Mouse (Mus musculus) forebrain, postnatal 0 days (tissue): Measurements from ENCODE around the gene Rnf224. TPM values are rescaled to one million over a fixed set of nuclear protein-coding genes. Genes with fewer than 3 reads are reported as not detected.

Source experiments
- ATAC-seq: fragments of 200-750 bp; cut with Nextera tagmentation; 2 replicates; pipeline ENCODE4 v1.8.0; 2017; ENCODE audit warnings: mild to moderate bottlenecking, moderate library complexity
- DNase-seq: peaks from one replicate; pipeline ENCODE4 v3.0.0-alpha.2; 2015
- H3K27ac ChIP-seq: fragments of 300-500 bp; sonication (generic); 2 replicates; pipeline ENCODE4 v1.5.1; 2014; ENCODE audit warnings: low read depth, mild to moderate bottlenecking, antibody characterized with exemption, low read length, moderate library complexity, mixed read lengths
- H3K27me3 ChIP-seq: fragments of 300-500 bp; sonication (generic); 2 replicates; pipeline ENCODE4 v1.6.1; 2014; ENCODE audit warnings: mild to moderate bottlenecking, low read length, mixed read lengths; ENCODE audit not compliant: insufficient read depth
- H3K36me3 ChIP-seq: fragments of 300-500 bp; sonication (generic); 2 replicates; pipeline ENCODE4 v1.6.1; 2014; ENCODE audit warnings: mild to moderate bottlenecking, moderate library complexity; ENCODE audit not compliant: insufficient read depth
- H3K4me1 ChIP-seq: fragments of 300-500 bp; sonication (generic); 2 replicates; pipeline ENCODE4 v1.6.1; 2014; ENCODE audit warnings: antibody characterized with exemption; ENCODE audit not compliant: insufficient read depth
- H3K4me2 ChIP-seq: fragments of 300-500 bp; sonication (generic); 2 replicates; pipeline ENCODE4 v1.6.1; 2014; ENCODE audit warnings: low read depth, mild to moderate bottlenecking, moderate library complexity
- H3K4me3 ChIP-seq: fragments of 300-500 bp; sonication (generic); 2 replicates; pipeline ENCODE4 v1.5.1; 2014; ENCODE audit warnings: low read depth, low read length, mixed read lengths
- H3K9ac ChIP-seq: fragments of 300-500 bp; sonication (generic); 2 replicates; pipeline ENCODE4 v1.6.1; 2014; ENCODE audit warnings: mild to moderate bottlenecking
- H3K9me3 ChIP-seq: fragments of 300-500 bp; sonication (generic); 2 replicates; pipeline ENCODE4 v1.6.1; 2016; ENCODE audit warnings: low read length
- CTCF ChIP-seq: sonication (generic); IDR thresholded peaks from 2 replicates; pipeline ENCODE4 v1.5.1; 2016; ENCODE audit warnings: antibody characterized with exemption, control low read depth, low read depth
- WGBS: fragments of 180-500 bp; shearing (Covaris S2); extraction: QIAGEN DNeasy Blood & Tissue Kit; methylation state at CpG from one replicate; pipeline ENCODE4 v1.1.7; 2014; 5-methylcytosine and 5-hydroxymethylcytosine counted together
- polyA plus RNA-seq: library from polyadenylated mRNA; unstranded; fragments of >200 nt; fragmentation: Nextera tagmentation; extraction: Ambion mirVana; gene quantifications from 2 replicates; pipeline ENCODE4 v1.2.1, GENCODE M21; 2015
- total RNA-seq: library from RNA; depleted of rRNA; stranded (reverse); fragments of >200 nt; gene quantifications from 2 replicates; pipeline ENCODE4 v1.2.3, GENCODE M21; 2014

Gene Rnf224
- total and polyA plus RNA-seq, 2 experiments from 2014 or later: not detected

GRCm38 (mm10) chr2:25223681-25224491 lies 12.7 kb downstream of the Rnf224 start:
- no peak for TF ChIP-seq CTCF
- peak overlapping the region; percentile 92 for H3K27ac ChIP-seq
- H3K4me2 ChIP-seq: peak overlapping the region; percentile 78
- no peaks in the 10 kb centered on the region for H3K27me3 ChIP-seq
- H3K9me3 ChIP-seq: no peaks in the 10 kb centered on the region
- peak overlapping the region; percentile 88 for H3K4me3 ChIP-seq
- ATAC-seq (peak; percentile 7), DNase-seq (no peak)
- peak overlapping the region; percentile 86 for H3K9ac ChIP-seq
- WGBS: 3% methylated on average over 53 of the region's 53 CpGs
- peaks cover 15% of the 10 kb centered on the region; the same call in 1 of the 2 replicates for H3K4me1 ChIP-seq
- H3K36me3 ChIP-seq: no peaks in the 10 kb centered on the region

- H3K9me3 ChIP-seq: no peaks in the 10 kb centered on the region
- H3K27ac ChIP-seq: no peak overlapping the region
- no peak overlapping the region for H3K4me2 ChIP-seq
- 0 out of 2 replicates have a peak, but pooled peaks cover 11% of the 10 kb centered on the region for H3K4me1 ChIP-seq
- H3K4me3 ChIP-seq: no peak overlapping the region
- H3K9ac ChIP-seq: no peak overlapping the region
- no peak for TF ChIP-seq CTCF
- H3K27me3 ChIP-seq: no peaks in the 10 kb centered on the region
- 73% methylated on average over 5 of the region's 5 CpGs for WGBS
- DNase-seq: no peak
- ATAC-seq: no peak
- no peaks in the 10 kb centered on the region for H3K36me3 ChIP-seq
These were observed 15.2 kb downstream of the Rnf224 start for GRCm38 (mm10) chr2:25221331-25221772.

- Histone ChIP-seq H3K9ac (no peak within 1 kb of the TSS), H3K36me3 (no peaks in the 10 kb centered on the region), H3K27ac (no peak within 1 kb of the TSS), H3K4me3 (no peak within 1 kb of the TSS), H3K4me2 (no peak within 1 kb of the TSS), H3K4me1 (0 out of 2 replicates have a peak, but pooled peaks cover 3% of the 10 kb centered on the region), H3K27me3 (no peaks in the 10 kb centered on the region), H3K9me3 (no peaks in the 10 kb centered on the region)
- no peak for ATAC-seq
- TF ChIP-seq CTCF: no peak
- no peak for DNase-seq
These were observed 18.1 kb downstream of the Rnf224 start, which contains the start of gene Fam166a for GRCm38 (mm10) chr2:25218445-25218844. Gene Fam166a, plus strand, starts transcription at chr2:25218745.

GRCm38 (mm10) chr2:25217666-25218065 lies 18.9 kb downstream of the Rnf224 start:
- Histone ChIP-seq H3K9ac (no peak overlapping the region), H3K9me3 (no peaks in the 10 kb centered on the region), H3K36me3 (no peaks in the 10 kb centered on the region), H3K4me3 (no peak overlapping the region), H3K4me1 (no peaks in the 10 kb centered on the region), H3K27me3 (no peaks in the 10 kb centered on the region), H3K4me2 (no peak overlapping the region), H3K27ac (no peak overlapping the region)
- WGBS: 58% methylated on average over 2 of the region's 2 CpGs
- no peak for TF ChIP-seq CTCF
- no peak for DNase-seq
- ATAC-seq: no peak

- Histone ChIP-seq H3K36me3 (no peaks in the 10 kb centered on the region), H3K4me1 (peaks cover 7% of the 10 kb centered on the region), H3K27me3 (no peaks in the 10 kb centered on the region), H3K4me3 (no peak within 1 kb of the TSS), H3K4me2 (no peak within 1 kb of the TSS), H3K9ac (no peak within 1 kb of the TSS), H3K27ac (no peak within 1 kb of the TSS), H3K9me3 (no peaks in the 10 kb centered on the region)
- ATAC-seq (no peak), DNase-seq (no peak)
- TF ChIP-seq CTCF: no peak
- WGBS: 78% methylated on average over 3 of the region's 3 CpGs
These were observed 22.1 kb downstream of the Rnf224 start, which contains the start of gene Stpg3 for GRCm38 (mm10) chr2:25214444-25214843. Gene Stpg3, minus strand, starts transcription at chr2:25214637.

GRCm38 (mm10) chr2:25213266-25213865 lies 23.2 kb downstream of the Rnf224 start:
- TF ChIP-seq CTCF: no peak
- no peak overlapping the region for H3K4me3 ChIP-seq
- H3K4me2 ChIP-seq: no peak overlapping the region
- DNase-seq (no peak), ATAC-seq (no peak)
- H3K27ac ChIP-seq: no peak overlapping the region
- no peaks in the 10 kb centered on the region for H3K9me3 ChIP-seq
- peaks cover 17% of the 10 kb centered on the region for H3K4me1 ChIP-seq
- 72% methylated on average over 23 of the region's 23 CpGs for WGBS
- no peak overlapping the region for H3K9ac ChIP-seq
- no peaks in the 10 kb centered on the region for H3K27me3 ChIP-seq
- H3K36me3 ChIP-seq: 0 out of 2 replicates have a peak, but pooled peaks cover 1% of the 10 kb centered on the region
